Mouse (Mus musculus): Measurements from ENCODE around the gene Fads3. TPM values are rescaled to one million over a fixed set of nuclear protein-coding genes. Genes with fewer than 3 reads are reported as not detected.

Fads3 gene
- polyA plus RNA-seq, 1 experiment from 2014 or later = 32.3 TPM

DNA sequence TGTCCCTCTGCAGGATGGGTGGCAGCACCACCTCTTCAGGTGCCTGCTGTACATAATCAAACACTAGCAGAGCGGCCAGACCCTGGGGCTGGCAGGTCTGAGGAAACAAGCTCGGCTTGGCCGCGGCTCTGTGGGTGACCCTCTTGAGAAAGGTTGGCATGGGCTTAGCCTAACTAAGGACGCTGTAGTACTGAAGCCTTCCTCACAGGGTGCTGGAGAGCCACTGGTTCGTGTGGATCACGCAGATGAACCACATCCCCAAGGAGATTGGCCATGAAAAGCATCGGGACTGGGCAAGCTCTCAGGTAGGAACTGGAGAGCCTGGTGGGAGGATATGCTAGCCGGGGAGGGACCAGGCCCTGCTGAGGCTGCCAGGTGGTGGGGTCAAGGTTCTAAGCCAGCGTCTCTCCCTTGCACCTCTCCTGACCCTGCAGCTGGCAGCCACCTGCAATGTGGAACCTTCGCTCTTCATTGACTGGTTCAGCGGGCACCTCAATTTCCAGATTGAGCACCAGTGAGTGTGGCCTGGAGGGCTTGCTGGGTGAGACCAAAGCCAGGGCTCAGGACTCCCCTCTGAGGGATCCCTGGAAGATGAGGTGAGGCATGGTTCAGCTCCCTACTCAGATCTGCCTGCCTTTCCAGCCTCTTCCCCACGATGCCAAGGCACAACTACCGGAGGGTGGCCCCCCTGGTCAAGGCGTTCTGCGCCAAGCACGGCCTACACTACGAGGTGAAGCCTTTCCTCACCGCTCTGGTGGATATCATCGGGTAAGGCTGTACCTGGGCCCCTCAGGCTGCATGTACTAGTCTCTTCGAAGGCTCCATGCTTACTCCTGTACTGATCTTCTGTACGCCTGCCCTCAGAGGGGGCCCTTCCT lies 14.7 kb downstream of the Fads3 start:
- peaks cover 4% of the 10 kb centered on the region; the same call in 1 of the 2 replicates for H3K4me1 ChIP-seq

DNA sequence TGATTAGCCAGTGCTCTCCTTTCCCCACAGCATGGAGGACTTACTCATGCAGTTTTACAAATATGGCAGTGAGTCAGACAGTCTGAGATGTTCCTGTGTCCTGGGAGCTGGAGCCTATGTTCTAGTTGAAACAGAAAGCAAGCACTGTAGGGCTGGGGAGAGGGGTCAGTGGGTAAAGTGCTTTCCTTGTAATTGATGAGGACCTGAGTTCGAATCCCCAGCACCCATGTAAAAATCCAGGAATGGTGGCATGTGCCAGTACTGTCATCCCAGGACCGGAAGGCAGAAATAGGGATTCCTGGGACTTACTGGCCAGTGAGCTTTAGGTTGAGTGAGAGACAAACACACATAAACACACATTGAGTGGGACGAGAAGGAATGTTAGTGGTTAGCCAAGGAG lies 15.3 kb downstream of the Fads3 start:
- H3K4me1 ChIP-seq = peaks cover 4% of the 10 kb centered on the region; the same call in 1 of the 2 replicates
- H3K27ac ChIP-seq (replicated peaks) = no peak overlapping the region
- no peak overlapping the region for H3K4me2 ChIP-seq
- H3K27me3 ChIP-seq (replicated peaks) = no peaks in the 10 kb centered on the region
- no peaks in the 10 kb centered on the region for H3K9me3 ChIP-seq (replicated peaks)
- H3K4me3 ChIP-seq (replicated peaks) = no peak overlapping the region
- no peak for ATAC-seq (ENCODE audit: low FRiP score)
- H3K36me3 ChIP-seq = peaks cover 56% of the 10 kb centered on the region
- no peak overlapping the region for H3K9ac ChIP-seq (replicated peaks)
- 91% methylated on average over 3 of the region's 3 CpGs for WGBS

More for the DNA sequence above, 14.7 kb downstream of the Fads3 start:
- no peak overlapping the region for H3K4me3 ChIP-seq (replicated peaks)
- no peak overlapping the region for H3K4me2 ChIP-seq
- no peak for ATAC-seq (ENCODE audit: low FRiP score)
- H3K9me3 ChIP-seq (replicated peaks) = no peaks in the 10 kb centered on the region
- 89% methylated on average over 22 of the region's 22 CpGs for WGBS
- no peak overlapping the region for H3K27ac ChIP-seq (replicated peaks)
- no peaks in the 10 kb centered on the region for H3K27me3 ChIP-seq (replicated peaks)
- peaks cover 51% of the 10 kb centered on the region for H3K36me3 ChIP-seq
- no peak overlapping the region for H3K9ac ChIP-seq (replicated peaks)

DNA sequence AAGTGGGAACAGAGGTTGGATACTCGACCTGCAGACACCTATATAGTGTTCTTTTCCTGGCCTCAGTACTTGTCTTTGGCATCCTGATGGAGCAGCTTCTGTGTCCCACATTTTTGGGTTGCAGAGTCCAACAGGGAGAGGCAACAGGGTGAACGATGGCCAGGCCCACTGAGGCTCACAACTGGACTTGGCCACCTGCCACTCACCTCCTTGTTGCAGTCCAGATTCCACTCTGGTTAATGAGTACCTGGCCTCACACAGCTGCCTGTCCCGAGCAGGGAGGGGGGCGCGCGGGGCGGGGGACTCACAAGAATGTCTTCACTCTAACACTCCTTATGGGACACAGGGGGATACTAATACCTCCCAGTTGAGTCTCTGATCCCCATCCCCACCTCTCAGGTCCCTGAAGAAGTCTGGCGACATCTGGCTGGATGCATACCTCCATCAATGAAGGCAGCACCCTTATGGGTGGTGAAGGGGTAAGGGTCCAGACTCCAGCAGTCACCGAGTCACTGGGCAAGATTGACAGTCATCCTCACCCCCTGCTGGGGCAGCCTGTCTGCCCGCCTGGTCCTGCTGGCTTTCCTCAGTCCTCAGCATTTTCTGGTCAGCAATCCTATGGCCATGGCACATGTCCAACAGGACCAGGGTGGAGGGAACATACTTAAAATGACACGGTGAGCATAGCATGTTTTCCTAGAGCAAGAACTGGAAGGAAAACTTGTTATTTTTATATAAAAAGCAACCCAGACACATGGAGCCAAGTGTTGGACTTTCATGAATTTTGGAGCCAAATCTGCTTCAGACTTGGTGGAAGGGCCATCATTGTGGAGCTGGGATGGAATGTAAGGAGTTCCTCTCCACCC lies 16.4 kb downstream of the Fads3 start:
- H3K4me2 ChIP-seq = no peak overlapping the region
- WGBS = 67% methylated on average over 11 of the region's 11 CpGs
- no peaks in the 10 kb centered on the region for H3K27me3 ChIP-seq (replicated peaks)
- no peaks in the 10 kb centered on the region for H3K9me3 ChIP-seq (replicated peaks)
- H3K27ac ChIP-seq (replicated peaks) = 0 out of 2 replicates have a peak overlapping the region, but pooled peaks have one; percentile 3
- no peak overlapping the region for H3K4me3 ChIP-seq (replicated peaks)
- no peak for ATAC-seq (ENCODE audit: low FRiP score)
- peaks cover 4% of the 10 kb centered on the region; the same call in 1 of the 2 replicates for H3K4me1 ChIP-seq
- peaks cover 63% of the 10 kb centered on the region for H3K36me3 ChIP-seq
- H3K9ac ChIP-seq (replicated peaks) = no peak overlapping the region

- H3K4me1 ChIP-seq = peaks cover 4% of the 10 kb centered on the region; the same call in 1 of the 2 replicates
- ATAC-seq (ENCODE audit: low FRiP score) = no peak
- no peak overlapping the region for H3K9ac ChIP-seq (replicated peaks)
- WGBS = 92% methylated on average over 1 of the region's 1 CpGs
- no peak overlapping the region for H3K4me2 ChIP-seq
- no peak overlapping the region for H3K4me3 ChIP-seq (replicated peaks)
- no peaks in the 10 kb centered on the region for H3K27me3 ChIP-seq (replicated peaks)
- H3K36me3 ChIP-seq = peaks cover 62% of the 10 kb centered on the region
- H3K9me3 ChIP-seq (replicated peaks) = no peaks in the 10 kb centered on the region
- H3K27ac ChIP-seq (replicated peaks) = no peak overlapping the region
Observed at GRCm38 (mm10) chr19:10058352-10058825, 17.0 kb downstream of the Fads3 start.

DNA sequence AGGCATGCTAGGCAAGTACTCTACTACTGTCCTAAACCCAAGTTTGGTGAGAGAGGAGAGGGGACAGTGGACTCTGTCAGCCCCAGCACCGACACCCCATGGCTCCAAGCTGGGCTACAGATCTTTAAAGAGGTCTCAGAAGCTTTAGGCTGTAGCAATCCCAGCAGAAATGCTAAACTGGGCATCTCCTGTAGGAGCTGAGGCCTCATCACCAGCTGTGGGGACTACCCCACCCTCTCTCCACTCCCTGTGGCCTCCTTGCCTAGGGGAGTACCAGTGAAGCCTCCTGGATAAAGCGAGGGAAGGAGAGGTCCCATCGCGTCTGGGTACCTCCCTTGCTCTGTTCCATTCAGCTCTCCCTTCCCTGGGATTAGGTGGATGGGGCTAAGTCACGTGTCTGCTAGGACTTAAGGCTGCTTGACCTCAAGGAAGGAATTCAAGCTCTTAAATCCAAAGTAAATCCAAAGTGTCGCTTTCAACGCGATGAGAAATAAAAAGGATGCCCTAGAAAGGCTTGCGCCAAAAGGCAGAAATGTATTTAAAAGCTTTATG lies 17.6 kb downstream of the Fads3 start:
- H3K27ac ChIP-seq (replicated peaks) = no peak overlapping the region
- 61% methylated on average over 9 of the region's 9 CpGs for WGBS
- no peak for ATAC-seq (ENCODE audit: low FRiP score)
- H3K9me3 ChIP-seq (replicated peaks) = no peaks in the 10 kb centered on the region
- H3K4me3 ChIP-seq (replicated peaks) = no peak overlapping the region
- no peak overlapping the region for H3K9ac ChIP-seq (replicated peaks)
- no peak overlapping the region for H3K4me2 ChIP-seq
- peaks cover 63% of the 10 kb centered on the region for H3K36me3 ChIP-seq
- no peaks in the 10 kb centered on the region for H3K27me3 ChIP-seq (replicated peaks)
- peaks cover 4% of the 10 kb centered on the region; the same call in 1 of the 2 replicates for H3K4me1 ChIP-seq

DNA sequence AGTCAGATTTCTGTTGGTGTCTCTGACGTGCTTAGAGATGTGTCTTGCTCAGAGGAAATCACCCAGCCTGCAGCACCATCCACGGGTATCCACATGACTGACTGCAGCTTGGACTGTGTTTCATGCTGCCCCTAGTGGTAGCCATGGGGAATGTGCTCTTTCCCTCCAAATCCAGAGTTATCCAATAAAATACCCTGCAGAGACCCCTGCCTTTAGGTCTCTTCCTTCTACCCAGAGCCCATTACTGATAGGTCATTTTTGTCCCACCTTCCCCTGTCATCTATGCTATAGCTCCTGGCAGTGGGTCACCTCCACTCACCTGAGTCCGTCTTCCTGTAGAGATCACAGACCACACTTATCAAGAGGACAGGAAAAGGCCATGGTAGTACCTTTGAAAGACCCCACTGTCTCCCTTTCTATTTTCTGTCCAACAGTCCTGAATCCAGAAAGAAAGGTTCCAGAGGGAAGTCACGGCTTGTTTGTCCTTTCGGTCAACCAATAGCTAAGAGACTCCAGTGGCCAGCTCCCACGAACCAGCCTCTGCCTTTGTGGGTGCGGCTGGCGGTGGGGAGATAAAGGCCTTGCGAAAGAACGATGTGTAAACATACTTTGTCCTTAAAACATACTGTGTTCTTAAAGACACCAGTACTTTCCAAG lies 18.7 kb downstream of the Fads3 start:
- peak; percentile 75 for ATAC-seq (ENCODE audit: low FRiP score)
- WGBS = 57% methylated on average over 10 of the region's 10 CpGs
- Histone ChIP-seq H3K36me3 (peaks cover 63% of the 10 kb centered on the region), H3K4me1 (peaks cover 7% of the 10 kb centered on the region; the same call in 1 of the 2 replicates), H3K27ac (replicated peaks) (peak overlapping the region; percentile 48), H3K4me3 (replicated peaks) (no peak overlapping the region), H3K9ac (replicated peaks) (no peak overlapping the region), H3K4me2 (no peak overlapping the region), H3K27me3 (replicated peaks) (no peaks in the 10 kb centered on the region), H3K9me3 (replicated peaks) (no peaks in the 10 kb centered on the region)

- Histone ChIP-seq H3K36me3 (peaks cover 68% of the 10 kb centered on the region), H3K27ac (replicated peaks) (0 out of 2 replicates have a peak overlapping the region, but pooled peaks have one; percentile 24), H3K4me2 (no peak overlapping the region), H3K4me3 (replicated peaks) (no peak overlapping the region), H3K9ac (replicated peaks) (no peak overlapping the region), H3K9me3 (replicated peaks) (no peaks in the 10 kb centered on the region), H3K27me3 (replicated peaks) (no peaks in the 10 kb centered on the region), H3K4me1 (peaks cover 7% of the 10 kb centered on the region; the same call in 1 of the 2 replicates)
- 52% methylated on average over 8 of the region's 8 CpGs for WGBS
- ATAC-seq (ENCODE audit: low FRiP score) = no peak
Observed at GRCm38 (mm10) chr19:10060783-10061590, 19.6 kb downstream of the Fads3 start.

GRCm38 (mm10) chr19:10061624-10062023 lies 20.3 kb downstream of the Fads3 start:
- no peak for ATAC-seq (ENCODE audit: low FRiP score)
- 96% methylated on average over 2 of the region's 2 CpGs for WGBS
- Histone ChIP-seq H3K4me2 (no peak overlapping the region), H3K4me3 (replicated peaks) (no peak overlapping the region), H3K9me3 (replicated peaks) (no peaks in the 10 kb centered on the region), H3K4me1 (peaks cover 7% of the 10 kb centered on the region; the same call in 1 of the 2 replicates), H3K9ac (replicated peaks) (no peak overlapping the region), H3K27ac (replicated peaks) (no peak overlapping the region), H3K27me3 (replicated peaks) (no peaks in the 10 kb centered on the region), H3K36me3 (peaks cover 67% of the 10 kb centered on the region)

GRCm38 (mm10) chr19:10062292-10062691 lies 20.9 kb downstream of the Fads3 start:
- H3K36me3 ChIP-seq = peaks cover 69% of the 10 kb centered on the region

GRCm38 (mm10) chr19:10062862-10063261 lies 21.5 kb downstream of the Fads3 start:
- Histone ChIP-seq H3K9me3 (replicated peaks) (no peaks in the 10 kb centered on the region), H3K27me3 (replicated peaks) (no peaks in the 10 kb centered on the region), H3K4me2 (no peak overlapping the region), H3K27ac (replicated peaks) (no peak overlapping the region), H3K4me3 (replicated peaks) (no peak overlapping the region), H3K4me1 (peaks cover 7% of the 10 kb centered on the region; the same call in 1 of the 2 replicates), H3K36me3 (peaks cover 70% of the 10 kb centered on the region), H3K9ac (replicated peaks) (no peak overlapping the region)
- no peak for ATAC-seq (ENCODE audit: low FRiP score)
- 93% methylated on average over 5 of the region's 5 CpGs for WGBS

More at GRCm38 (mm10) chr19:10062292-10062691, 20.9 kb downstream of the Fads3 start:
- Histone ChIP-seq H3K4me2 (no peak overlapping the region), H3K9ac (replicated peaks) (no peak overlapping the region), H3K9me3 (replicated peaks) (no peaks in the 10 kb centered on the region), H3K27me3 (replicated peaks) (no peaks in the 10 kb centered on the region), H3K27ac (replicated peaks) (no peak overlapping the region), H3K4me3 (replicated peaks) (no peak overlapping the region), H3K4me1 (peaks cover 7% of the 10 kb centered on the region; the same call in 1 of the 2 replicates)
- no peak for ATAC-seq (ENCODE audit: low FRiP score)
- WGBS = 92% methylated on average over 8 of the region's 8 CpGs
